Mouse (Mus musculus) lung, postnatal 25 days (tissue): ENCODE data around the gene Uggt1.

ENCODE experiments used
- DNase-seq: peaks from one replicate; pipeline ENCODE4 v3.0.0; 2022; ENCODE audit warnings: low spot score

Uggt1 gene

DNA sequence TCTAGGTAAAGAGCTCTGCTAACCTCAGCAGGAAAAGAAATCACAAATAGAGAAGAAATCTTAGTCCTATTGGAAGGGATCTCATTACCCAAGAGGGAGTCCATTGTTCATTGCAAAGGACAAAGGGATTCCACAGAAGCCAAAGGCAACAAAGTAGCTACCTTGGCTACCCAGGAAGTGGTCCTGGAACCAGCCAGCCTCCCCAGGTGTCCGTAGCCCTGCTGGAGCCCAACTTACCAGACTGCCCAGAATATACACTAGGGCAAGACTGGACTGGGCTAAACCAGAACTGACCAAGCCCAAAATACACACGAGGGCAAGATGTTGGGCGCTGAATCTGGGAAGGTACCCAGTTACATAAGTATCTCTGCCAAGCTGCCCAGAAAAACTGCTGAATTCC, 129.7 kb downstream of the Uggt1 start:
- no peak for DNase-seq

DNA sequence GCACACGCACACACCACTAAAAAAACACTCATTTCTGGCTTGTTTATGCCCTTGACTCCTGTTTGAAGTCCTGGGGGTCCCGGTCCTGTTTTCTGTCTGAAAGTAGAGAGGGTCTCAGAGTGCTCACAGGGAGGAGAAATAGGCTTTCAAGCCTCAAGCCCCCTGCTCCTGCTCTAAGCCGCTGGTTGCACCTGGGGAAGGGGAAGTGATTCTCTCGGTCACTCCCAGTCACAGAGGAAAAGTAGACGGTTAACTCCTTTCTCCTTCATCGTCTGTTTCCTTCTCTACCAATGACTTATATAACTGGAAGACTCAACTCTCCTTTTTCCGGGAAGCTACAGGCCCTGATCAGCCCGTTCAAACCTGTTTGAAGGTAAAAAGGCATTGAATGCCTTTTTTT, 130.8 kb downstream of the Uggt1 start:
- DNase-seq, result no peak

DNA sequence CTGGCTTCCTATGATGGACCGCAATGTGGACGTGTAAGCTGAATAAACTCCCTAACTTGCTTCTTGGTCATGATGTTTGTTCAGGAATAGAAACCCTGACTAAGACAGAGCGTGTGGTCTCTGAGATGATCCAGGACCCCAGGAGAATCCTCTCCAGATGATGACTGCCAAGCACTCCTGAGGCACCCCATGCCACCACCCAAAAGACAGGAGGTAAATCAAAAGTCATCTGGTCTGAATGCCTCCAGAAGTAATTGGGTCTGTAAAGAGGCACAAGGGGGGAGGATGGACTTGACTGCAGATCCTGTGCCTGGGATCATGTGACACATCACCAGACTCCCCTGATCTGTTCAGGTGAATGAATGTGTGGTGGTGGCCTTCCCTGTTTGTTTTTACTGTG, 131.9 kb downstream of the Uggt1 start:
- DNase-seq, result no peak

DNA sequence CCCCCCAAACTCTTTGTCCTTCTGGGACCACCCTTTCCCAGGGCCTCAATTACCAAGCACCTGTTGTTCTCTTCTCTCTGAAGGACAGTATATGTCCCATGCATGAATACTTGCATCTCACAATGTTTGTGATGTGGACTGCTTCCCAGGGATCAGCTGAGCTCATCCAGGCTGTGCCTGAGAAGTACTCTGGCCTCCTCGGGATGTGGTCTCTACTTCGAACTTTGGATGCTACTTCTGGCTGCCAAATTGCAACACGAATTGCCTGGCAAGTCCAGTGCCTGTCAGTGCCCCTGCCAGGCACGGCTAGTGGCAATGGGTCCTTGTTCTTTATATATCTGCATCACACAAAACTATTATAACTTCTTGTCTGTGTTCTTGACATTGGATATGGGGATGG, 134.5 kb downstream of the Uggt1 start:
- no peak for DNase-seq

DNA sequence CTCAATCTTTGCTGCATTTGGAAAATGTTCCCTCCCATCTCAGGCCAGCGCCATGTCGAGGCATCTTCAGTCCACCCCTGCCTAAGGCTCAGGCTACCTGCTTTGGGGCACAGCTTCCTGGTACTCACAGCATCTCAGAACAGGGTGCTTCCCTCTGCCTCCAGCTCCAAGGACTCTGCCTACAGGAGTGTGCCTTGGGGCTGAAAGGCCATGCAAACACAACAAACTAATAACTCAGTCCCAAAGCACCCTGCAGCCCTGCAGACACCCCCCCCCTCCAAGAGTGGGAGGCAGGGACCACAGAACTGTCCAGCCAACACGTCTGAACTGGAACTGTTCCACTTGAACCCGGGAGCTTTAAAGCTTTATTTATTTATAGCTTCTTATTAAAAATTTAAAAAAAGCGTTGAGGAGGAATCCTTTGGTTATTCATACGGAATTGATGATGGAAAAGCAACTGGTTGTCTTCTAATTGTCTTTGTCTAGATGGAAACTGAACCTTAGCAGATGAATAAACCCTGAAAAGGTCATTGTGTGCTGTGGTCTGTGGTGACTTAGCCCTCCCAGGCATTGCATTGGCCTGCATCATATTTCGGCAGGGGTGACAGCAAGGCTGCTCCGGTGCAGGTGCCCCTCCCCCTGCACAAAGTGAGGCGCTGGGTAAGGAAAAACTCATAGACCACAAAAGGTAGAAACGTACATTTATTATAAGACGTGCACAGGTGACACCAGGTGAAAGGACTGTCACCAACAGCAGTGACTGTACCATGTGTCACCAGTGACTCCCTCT, 138.4 kb downstream of the Uggt1 start:
- no peak for DNase-seq

DNA sequence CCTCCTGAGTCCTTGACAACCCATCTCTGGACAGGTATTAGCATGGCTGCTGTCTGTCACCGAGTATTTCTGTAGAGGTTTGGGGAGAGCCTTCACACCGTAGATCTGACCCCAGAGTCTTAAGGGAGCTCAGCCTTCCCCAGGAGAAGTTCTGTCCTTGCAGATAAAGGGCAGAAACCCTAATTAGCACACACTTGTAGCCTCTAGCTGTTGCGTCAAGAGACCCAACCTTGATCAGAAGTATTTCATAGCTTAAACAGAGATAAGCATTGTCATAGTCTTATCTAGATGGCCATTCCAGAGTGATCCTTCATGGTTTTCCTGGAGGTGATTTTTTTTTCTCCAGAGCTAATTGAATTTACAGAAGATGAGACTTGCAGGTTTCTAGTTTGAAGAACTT, 144.1 kb downstream of the Uggt1 start:
- no peak for DNase-seq

DNA sequence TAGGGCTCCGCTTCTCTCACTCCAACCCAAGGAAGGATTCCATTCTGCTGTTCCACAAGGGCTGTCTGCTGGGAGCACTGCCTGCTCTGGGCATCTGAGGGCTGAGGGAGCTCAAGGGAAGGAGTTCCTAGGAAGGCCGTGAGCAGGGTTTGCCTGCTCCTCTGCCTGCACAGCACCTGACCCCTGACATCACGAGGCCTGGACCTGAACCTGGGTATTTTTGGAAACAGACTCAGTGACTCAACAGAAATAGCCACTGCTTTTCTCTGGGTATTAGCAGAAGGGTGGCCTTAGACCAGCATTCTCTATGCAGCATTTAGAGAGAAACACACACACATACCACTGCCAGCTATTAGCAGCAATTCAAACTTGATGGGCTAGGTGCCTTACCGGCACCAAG, 146.1 kb downstream of the Uggt1 start:
- no peak for DNase-seq

DNA sequence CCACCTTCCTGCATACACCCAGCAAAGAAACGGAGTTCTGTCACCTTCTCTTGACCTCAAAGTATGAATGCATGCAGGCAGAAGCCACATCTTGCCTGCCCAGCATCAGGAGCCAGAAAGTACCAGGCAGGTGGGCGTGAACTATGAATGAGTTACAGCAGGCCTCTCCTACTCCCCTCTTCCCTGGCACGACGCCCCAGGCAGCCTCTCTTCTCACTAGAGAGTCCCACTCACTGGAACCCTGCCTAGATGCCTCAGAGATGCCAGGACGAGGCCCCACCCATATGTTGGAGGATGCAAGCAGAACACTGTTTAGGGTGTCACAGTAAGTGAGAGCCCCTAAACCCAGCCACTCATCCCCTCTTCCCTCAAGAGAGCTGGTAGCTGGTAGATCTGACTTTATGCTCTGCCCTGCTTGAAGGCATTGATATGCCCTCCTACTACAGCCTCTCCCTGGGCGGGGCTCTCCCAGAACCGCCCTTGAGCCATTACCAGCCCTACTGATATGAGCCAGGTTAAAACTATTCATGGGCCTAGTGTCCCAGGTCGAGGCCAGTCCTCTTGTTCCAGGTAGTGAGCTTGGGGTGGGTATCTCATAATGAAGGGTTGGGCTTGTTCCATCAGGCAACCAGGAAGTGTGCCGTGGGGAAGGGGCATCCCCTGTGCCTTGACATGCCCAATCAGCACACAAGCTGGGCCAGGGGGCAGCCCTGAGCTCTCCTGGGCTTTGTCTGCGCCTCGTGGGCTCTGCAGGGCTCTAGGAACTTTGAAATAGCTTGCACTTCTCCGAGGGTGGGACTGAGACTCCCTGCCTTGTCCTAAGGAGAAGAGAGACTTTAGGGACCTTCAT, 148.9 kb downstream of the Uggt1 start:
- peak; percentile 35 for DNase-seq

DNA sequence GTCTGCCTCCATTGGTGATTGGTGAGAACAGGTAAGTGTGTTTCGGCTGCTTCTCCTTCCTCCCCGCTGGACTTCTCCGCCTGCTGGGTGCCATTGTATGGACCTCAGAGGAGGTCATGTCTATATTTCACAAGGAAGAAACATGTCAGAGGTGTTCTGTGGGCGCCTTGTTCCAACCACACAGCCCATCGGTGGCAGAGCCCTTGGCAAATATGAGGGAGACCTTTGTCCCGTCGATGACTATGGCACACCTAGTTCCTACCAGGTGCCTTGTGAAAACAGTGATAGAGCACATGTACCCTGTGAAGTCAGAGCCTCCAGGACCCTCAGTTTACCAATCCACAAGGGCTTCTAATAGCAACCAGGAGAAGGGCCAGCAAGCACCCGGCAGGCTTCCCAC, 150.8 kb downstream of the Uggt1 start:
- no peak for DNase-seq

DNA sequence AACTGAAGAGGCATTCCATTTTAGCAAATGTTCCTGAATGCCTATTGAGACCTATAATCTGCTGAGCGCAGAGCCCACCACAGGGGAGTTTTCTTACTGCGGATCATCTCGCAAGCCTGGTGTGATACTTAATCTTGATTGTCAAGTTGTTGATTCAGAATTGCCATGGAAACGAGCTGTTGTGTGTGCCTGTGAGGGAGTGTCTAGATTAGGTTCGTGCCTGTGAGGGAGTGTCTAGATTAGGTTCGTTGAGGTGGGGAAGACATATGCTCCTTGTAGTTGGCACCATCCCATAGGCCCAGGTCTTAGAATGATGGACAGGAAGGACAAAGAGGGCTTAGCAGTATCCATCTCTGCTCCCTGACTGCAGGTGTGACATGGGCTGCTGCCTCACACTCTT, 153.3 kb downstream of the Uggt1 start:
- no peak for DNase-seq

DNA sequence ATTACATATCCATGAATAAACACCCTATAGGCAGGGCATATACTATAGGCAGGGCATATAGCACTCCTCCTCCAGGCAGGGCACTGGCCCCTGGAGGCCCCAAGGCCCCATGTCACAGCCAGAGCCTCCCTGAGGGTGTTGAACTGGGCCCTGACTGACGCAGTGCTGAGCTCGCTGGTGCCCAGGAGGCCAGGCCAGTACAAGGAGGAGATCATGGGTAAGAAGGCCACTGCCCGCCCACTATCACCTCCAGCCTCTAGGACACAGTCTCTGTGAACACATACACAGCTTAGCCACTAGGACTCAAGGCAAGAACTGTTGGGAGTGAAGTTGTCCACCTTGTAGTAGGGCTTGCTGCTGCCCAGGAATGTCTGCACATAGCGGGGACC, 153.8 kb downstream of the Uggt1 start:
- no peak for DNase-seq
